Mouse (Mus musculus) ES-CJ7 (cell line): Measurements from ENCODE around the gene Olfr681.
"Not testable (repeated sequence)": the region's sequence is repeated elsewhere in the genome, so short reads cannot be mapped to it uniquely, and the experiment has no call there.

Experiments used
- DNase-seq: peaks from one replicate; pipeline ENCODE4 v3.0.0; 2011; ENCODE audit warnings: low read depth, low spot score

Olfr681 gene

GRCm38 (mm10) chr7:105116536-105116935, at the start of gene Olfr681:
TSS of gene Olfr681 (plus strand) at chr7:105116836.
- DNase-seq = no peak

GRCm38 (mm10) chr7:105080905-105081304, 35.7 kb upstream of the Olfr681 start, which contains the start of gene Olfr679:
TSS of gene Olfr679 (plus strand) at chr7:105081205.
- no peak for DNase-seq

GRCm38 (mm10) chr7:105092717-105093116, 23.9 kb upstream of the Olfr681 start, which contains the start of gene Olfr680-ps1:
TSS of gene Olfr680-ps1 (minus strand) at chr7:105092817.
- not testable (repeated sequence) for DNase-seq

GRCm38 (mm10) chr7:105141275-105141674, 24.6 kb downstream of the Olfr681 start:
- DNase-seq = no peak

- no peak for DNase-seq
Measured at GRCm38 (mm10) chr7:105146912-105147311, 30.3 kb downstream of the Olfr681 start, which contains the start of gene Olfr683. TSS of gene Olfr683 (minus strand) at chr7:105147012.

- DNase-seq = no peak
Measured at GRCm38 (mm10) chr7:105163553-105163952, 46.9 kb downstream of the Olfr681 start, which contains the start of gene Olfr684. TSS of gene Olfr684 (minus strand) at chr7:105163653.

- DNase-seq = peak; percentile 27
Measured at GRCm38 (mm10) chr7:105170773-105171172, 54.1 kb downstream of the Olfr681 start.
